Mouse (Mus musculus): ENCODE data around the gene Prdm16. TPM values are rescaled to one million over a fixed set of nuclear protein-coding genes. Genes with fewer than 3 reads are reported as not detected.

The Prdm16 gene
- polyA plus RNA-seq, 1 experiment from 2014 or later: 18.1 TPM

DNA sequence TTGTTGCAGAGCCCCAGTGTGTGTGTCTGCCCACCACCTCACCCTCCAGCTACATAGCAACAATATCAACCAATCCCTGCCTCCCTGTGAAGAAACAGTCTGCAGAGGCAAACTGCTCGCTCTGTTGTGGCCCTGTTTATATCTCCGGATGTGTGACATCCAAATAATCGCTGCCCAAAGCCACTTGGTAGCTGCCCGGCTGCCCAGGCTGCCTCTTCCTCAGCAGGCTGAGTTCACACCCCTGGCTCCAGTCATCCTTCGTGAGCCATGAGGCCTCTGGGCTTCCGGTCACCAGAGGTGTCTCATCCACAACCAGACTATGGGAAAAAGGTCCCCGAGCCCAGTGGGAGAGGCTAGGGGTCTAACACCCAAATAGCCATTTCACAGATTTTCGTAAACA is 164.1 kb downstream of the Prdm16 start:
- H3K9me3 ChIP-seq (ENCODE audit: control insufficient read depth, low read length): no peaks in the 10 kb centered on the region
- peaks cover 11% of the 10 kb centered on the region; the same call in 1 of the 2 replicates for H3K27me3 ChIP-seq (ENCODE audit: control insufficient read depth, insufficient read depth, low read length)
- no peak for ATAC-seq (ENCODE audit: insufficient number of reproducible peaks, insufficient read depth, low FRiP score, low read depth)
- peaks cover 6% of the 10 kb centered on the region for H3K36me3 ChIP-seq (ENCODE audit: control insufficient read depth, insufficient read depth, low read length)
- H3K27ac ChIP-seq (replicated peaks in 1 of 2; ENCODE audit: control insufficient read depth in 1 of 2, insufficient read depth in 1 of 2, low read depth in 2 of 2, low read length in 2 of 2): no peak overlapping the region; a peak in 1 of 4 replicates
- H3K4me2 ChIP-seq (ENCODE audit: low read length): no peak overlapping the region
- WGBS: 33% methylated on average over 8 of the region's 8 CpGs
- H3K4me1 ChIP-seq (ENCODE audit: control insufficient read depth in 2 of 2, insufficient read depth in 2 of 2, low read length in 2 of 2): peaks cover 22 to 27% of the 10 kb centered on the region in 2 experiments
- no peak overlapping the region for H3K9ac ChIP-seq (ENCODE audit: low read length)
- H3K4me3 ChIP-seq (ENCODE audit: control insufficient read depth in 1 of 2, insufficient read depth in 1 of 2, low read depth in 1 of 2, low read length in 2 of 2): no peak overlapping the region

DNA sequence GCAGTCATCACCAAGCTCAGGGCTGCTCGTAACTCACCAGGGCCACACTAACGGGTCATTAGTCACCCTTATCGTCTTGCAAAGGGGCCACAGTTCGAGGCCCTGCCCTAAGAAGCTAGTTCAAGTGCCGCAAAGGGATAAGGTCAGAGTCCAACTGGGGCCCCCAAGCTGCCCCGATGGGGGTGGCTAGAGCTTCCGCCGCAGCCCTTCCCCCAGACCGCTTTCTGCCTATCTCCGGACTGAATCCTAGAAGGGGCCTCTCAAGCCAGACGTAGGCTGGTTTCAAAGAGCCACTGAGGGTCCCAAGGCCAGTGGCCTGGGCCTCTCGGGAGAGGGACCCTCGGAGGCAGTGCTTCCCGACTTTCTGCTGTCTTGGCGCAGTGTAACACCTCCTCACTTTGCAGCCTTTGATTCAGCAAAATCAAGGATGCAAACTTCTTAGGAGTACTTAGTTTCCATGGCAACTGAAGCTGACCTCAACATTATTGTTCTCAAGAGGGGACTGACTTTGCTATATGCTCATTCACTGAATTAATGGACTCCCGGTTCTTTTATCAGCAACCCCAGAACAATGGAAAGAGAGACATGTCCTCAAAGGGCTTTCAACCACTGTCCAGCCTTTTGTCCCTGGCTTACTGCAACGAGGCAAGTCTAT is 165.1 kb downstream of the Prdm16 start:
- no peak overlapping the region for H3K27ac ChIP-seq (replicated peaks in 1 of 2; ENCODE audit: control insufficient read depth in 1 of 2, insufficient read depth in 1 of 2, low read depth in 2 of 2, low read length in 2 of 2)
- peaks cover 11% of the 10 kb centered on the region; the same call in 1 of the 2 replicates for H3K27me3 ChIP-seq (ENCODE audit: control insufficient read depth, insufficient read depth, low read length)
- H3K4me1 ChIP-seq (ENCODE audit: control insufficient read depth in 2 of 2, insufficient read depth in 2 of 2, low read length in 2 of 2): peaks cover 22 to 27% of the 10 kb centered on the region in 2 experiments
- peaks cover 6% of the 10 kb centered on the region for H3K36me3 ChIP-seq (ENCODE audit: control insufficient read depth, insufficient read depth, low read length)
- WGBS: 16% methylated on average over 17 of the region's 17 CpGs
- H3K9me3 ChIP-seq (ENCODE audit: control insufficient read depth, low read length): no peaks in the 10 kb centered on the region
- no peak overlapping the region for H3K4me2 ChIP-seq (ENCODE audit: low read length)
- no peak overlapping the region for H3K4me3 ChIP-seq (ENCODE audit: control insufficient read depth in 1 of 2, insufficient read depth in 1 of 2, low read depth in 1 of 2, low read length in 2 of 2)
- no peak overlapping the region for H3K9ac ChIP-seq (ENCODE audit: low read length)
- no peak for ATAC-seq (ENCODE audit: insufficient number of reproducible peaks, insufficient read depth, low FRiP score, low read depth)

DNA sequence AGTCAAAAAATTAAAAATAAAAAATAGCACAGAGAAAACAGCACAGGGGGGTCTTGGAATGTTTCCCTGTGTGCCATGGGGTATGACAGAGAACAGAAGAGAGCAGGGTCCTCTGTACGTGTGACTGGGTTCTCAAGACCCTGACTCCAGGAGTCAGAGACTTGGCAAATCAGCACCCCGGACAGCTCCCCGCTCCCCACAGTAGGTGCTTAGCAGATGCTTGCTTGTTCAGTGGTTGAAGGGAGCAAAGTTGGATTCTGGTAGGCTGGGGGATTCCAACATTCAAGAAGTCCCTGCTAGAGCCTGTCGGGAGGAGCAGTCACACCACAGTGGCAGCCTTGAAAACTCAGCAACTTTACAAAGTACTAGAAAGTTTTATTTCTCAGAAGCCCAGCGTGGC is 170.4 kb downstream of the Prdm16 start:
- Histone ChIP-seq H3K4me1 (ENCODE audit: control insufficient read depth in 2 of 2, insufficient read depth in 2 of 2, low read length in 2 of 2) (peaks cover 2 to 8% of the 10 kb centered on the region in 2 experiments; a peak in 3 of 4 replicates), H3K27ac (replicated peaks in 1 of 2; ENCODE audit: control insufficient read depth in 1 of 2, insufficient read depth in 1 of 2, low read depth in 2 of 2, low read length in 2 of 2) (no peak overlapping the region), H3K4me3 (ENCODE audit: control insufficient read depth in 1 of 2, insufficient read depth in 1 of 2, low read depth in 1 of 2, low read length in 2 of 2) (no peak overlapping the region), H3K4me2 (ENCODE audit: low read length) (no peak overlapping the region), H3K36me3 (ENCODE audit: control insufficient read depth, insufficient read depth, low read length) (no peaks in the 10 kb centered on the region), H3K9ac (ENCODE audit: low read length) (no peak overlapping the region), H3K27me3 (ENCODE audit: control insufficient read depth, insufficient read depth, low read length) (no peaks in the 10 kb centered on the region), H3K9me3 (ENCODE audit: control insufficient read depth, low read length) (no peaks in the 10 kb centered on the region)
- no peak for ATAC-seq (ENCODE audit: insufficient number of reproducible peaks, insufficient read depth, low FRiP score, low read depth)
- 28% methylated on average over 5 of the region's 5 CpGs for WGBS

DNA sequence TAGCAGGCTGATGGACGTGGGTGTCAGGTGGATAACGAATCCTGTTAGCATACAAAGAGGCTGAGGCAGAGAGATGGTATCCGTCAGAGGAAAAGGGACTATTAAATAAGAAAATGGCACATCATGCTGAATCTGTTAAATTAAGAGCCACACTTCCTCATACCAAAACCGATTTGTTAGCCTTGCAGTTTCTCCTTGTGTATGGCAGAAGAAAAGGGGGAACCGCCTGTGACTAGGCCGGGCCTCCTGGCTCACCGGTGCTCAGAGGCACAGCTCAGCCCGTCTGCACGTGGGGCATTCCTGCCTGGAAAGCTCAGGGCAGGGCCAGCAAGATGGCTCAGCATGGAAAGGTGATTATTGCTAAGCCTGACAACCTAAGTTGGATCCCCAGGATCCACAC is 171.6 kb downstream of the Prdm16 start:
- WGBS: 79% methylated on average over 9 of the region's 9 CpGs

DNA sequence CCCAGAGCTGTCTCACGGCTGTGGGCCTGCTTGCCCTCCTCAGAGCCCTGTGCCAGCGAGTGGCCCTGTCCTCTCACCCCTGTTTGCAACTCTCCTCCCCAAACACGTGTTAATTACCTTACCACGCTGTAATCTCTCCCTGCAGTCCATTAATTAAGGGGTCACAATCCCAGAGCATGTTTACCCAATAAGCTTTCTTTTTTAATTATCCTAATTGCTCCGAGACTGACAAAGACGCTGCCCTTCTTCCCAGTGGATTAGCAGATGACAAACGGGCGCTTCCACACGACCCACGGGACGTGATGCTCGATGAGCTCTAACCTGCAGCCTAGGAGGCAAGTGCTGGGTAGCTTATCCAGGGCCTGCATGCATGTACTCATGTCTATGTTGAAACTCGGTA is 176.7 kb downstream of the Prdm16 start:
- Histone ChIP-seq H3K4me2 (ENCODE audit: low read length) (no peak overlapping the region), H3K4me3 (ENCODE audit: control insufficient read depth in 1 of 2, insufficient read depth in 1 of 2, low read depth in 1 of 2, low read length in 2 of 2) (no peak overlapping the region), H3K9ac (ENCODE audit: low read length) (no peak overlapping the region), H3K9me3 (ENCODE audit: control insufficient read depth, low read length) (no peaks in the 10 kb centered on the region), H3K27ac (replicated peaks in 1 of 2; ENCODE audit: control insufficient read depth in 1 of 2, insufficient read depth in 1 of 2, low read depth in 2 of 2, low read length in 2 of 2) (no peak overlapping the region), H3K27me3 (ENCODE audit: control insufficient read depth, insufficient read depth, low read length) (no peaks in the 10 kb centered on the region), H3K36me3 (ENCODE audit: control insufficient read depth, insufficient read depth, low read length) (no peaks in the 10 kb centered on the region), H3K4me1 (ENCODE audit: control insufficient read depth in 2 of 2, insufficient read depth in 2 of 2, low read length in 2 of 2) (peaks cover 2 to 16% of the 10 kb centered on the region in 2 experiments; a peak in 3 of 4 replicates)
- whole genome bisulfite sequencing: 77% methylated on average over 13 of the region's 13 CpGs
- ATAC-seq (ENCODE audit: insufficient number of reproducible peaks, insufficient read depth, low FRiP score, low read depth): no peak

More for the DNA sequence above, 171.6 kb downstream of the Prdm16 start:
- Histone ChIP-seq H3K4me3 (ENCODE audit: control insufficient read depth in 1 of 2, insufficient read depth in 1 of 2, low read depth in 1 of 2, low read length in 2 of 2) (no peak overlapping the region), H3K9me3 (ENCODE audit: control insufficient read depth, low read length) (no peaks in the 10 kb centered on the region), H3K4me1 (ENCODE audit: control insufficient read depth in 2 of 2, insufficient read depth in 2 of 2, low read length in 2 of 2) (peaks cover 0 to 6% of the 10 kb centered on the region in 2 experiments; a peak in 2 of 4 replicates), H3K9ac (ENCODE audit: low read length) (no peak overlapping the region), H3K27me3 (ENCODE audit: control insufficient read depth, insufficient read depth, low read length) (no peaks in the 10 kb centered on the region), H3K36me3 (ENCODE audit: control insufficient read depth, insufficient read depth, low read length) (no peaks in the 10 kb centered on the region), H3K4me2 (ENCODE audit: low read length) (no peak overlapping the region), H3K27ac (replicated peaks in 1 of 2; ENCODE audit: control insufficient read depth in 1 of 2, insufficient read depth in 1 of 2, low read depth in 2 of 2, low read length in 2 of 2) (no peak overlapping the region)
- no peak for ATAC-seq (ENCODE audit: insufficient number of reproducible peaks, insufficient read depth, low FRiP score, low read depth)

DNA sequence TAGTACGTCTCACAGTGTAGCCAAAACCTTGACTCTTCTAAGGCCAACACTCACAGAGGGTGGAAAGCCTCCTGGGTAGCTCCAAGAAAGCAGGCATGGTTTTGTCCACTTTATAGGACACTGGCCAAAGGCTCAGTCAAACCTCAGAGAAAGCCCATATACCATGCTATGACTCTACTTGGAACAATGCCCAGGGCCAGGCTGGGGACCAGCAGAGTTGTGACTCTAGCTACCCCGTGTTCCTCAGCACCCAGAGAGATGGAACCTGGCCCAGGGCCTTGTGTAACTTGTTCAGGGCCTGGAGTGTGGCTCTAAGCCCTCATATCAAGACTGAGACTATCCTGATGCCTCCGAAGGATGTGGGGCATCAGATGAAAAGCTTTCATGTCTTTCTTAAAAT is 178.9 kb downstream of the Prdm16 start:
- H3K4me2 ChIP-seq (ENCODE audit: low read length): no peak overlapping the region
- no peak overlapping the region for H3K9ac ChIP-seq (ENCODE audit: low read length)
- no peaks in the 10 kb centered on the region for H3K9me3 ChIP-seq (ENCODE audit: control insufficient read depth, low read length)
- peaks cover 2 to 18% of the 10 kb centered on the region in 2 experiments; a peak in 3 of 4 replicates for H3K4me1 ChIP-seq (ENCODE audit: control insufficient read depth in 2 of 2, insufficient read depth in 2 of 2, low read length in 2 of 2)
- H3K4me3 ChIP-seq (ENCODE audit: control insufficient read depth in 1 of 2, insufficient read depth in 1 of 2, low read depth in 1 of 2, low read length in 2 of 2): no peak overlapping the region
- no peaks in the 10 kb centered on the region for H3K36me3 ChIP-seq (ENCODE audit: control insufficient read depth, insufficient read depth, low read length)
- WGBS: 79% methylated on average over 3 of the region's 3 CpGs
- H3K27ac ChIP-seq (replicated peaks in 1 of 2; ENCODE audit: control insufficient read depth in 1 of 2, insufficient read depth in 1 of 2, low read depth in 2 of 2, low read length in 2 of 2): no peak overlapping the region
- ATAC-seq (ENCODE audit: insufficient number of reproducible peaks, insufficient read depth, low FRiP score, low read depth): no peak
- no peaks in the 10 kb centered on the region for H3K27me3 ChIP-seq (ENCODE audit: control insufficient read depth, insufficient read depth, low read length)

DNA sequence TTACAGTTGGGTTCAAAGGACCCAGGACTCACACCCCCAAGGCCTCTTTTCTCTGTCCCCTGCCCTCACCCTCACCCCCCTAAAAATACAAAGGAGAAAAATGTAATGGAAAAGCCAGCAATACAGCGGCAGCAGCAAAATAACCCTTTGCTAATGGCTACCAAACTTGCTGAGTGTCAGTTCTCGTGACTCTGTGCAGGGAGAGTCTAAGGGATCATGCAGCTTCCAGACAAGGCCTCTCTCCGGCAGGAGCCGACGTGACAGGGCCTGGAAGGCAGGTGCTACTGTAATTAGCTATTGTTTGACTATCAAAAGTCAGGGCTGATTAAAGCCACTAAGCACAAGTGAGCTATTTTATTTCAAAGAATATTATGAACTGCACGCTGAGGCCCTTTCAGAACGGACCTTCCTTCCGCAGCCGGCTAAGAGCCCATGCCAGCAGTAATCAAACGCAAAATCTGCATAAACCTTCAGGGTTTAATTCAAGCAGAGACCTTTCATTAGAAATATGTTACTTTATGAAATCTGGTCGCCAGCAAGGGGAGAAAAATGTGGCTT is 180.3 kb downstream of the Prdm16 start:
- no peak overlapping the region for H3K4me2 ChIP-seq (ENCODE audit: low read length)
- peaks cover 7 to 31% of the 10 kb centered on the region in 2 experiments; a peak in 3 of 4 replicates for H3K4me1 ChIP-seq (ENCODE audit: control insufficient read depth in 2 of 2, insufficient read depth in 2 of 2, low read length in 2 of 2)
- H3K27ac ChIP-seq (replicated peaks in 1 of 2; ENCODE audit: control insufficient read depth in 1 of 2, insufficient read depth in 1 of 2, low read depth in 2 of 2, low read length in 2 of 2): peak overlapping the region; percentile 5 to 16; a peak in 1 of 4 replicates
- no peak overlapping the region for H3K4me3 ChIP-seq (ENCODE audit: control insufficient read depth in 1 of 2, insufficient read depth in 1 of 2, low read depth in 1 of 2, low read length in 2 of 2)
- no peaks in the 10 kb centered on the region for H3K36me3 ChIP-seq (ENCODE audit: control insufficient read depth, insufficient read depth, low read length)
- no peaks in the 10 kb centered on the region for H3K9me3 ChIP-seq (ENCODE audit: control insufficient read depth, low read length)
- ATAC-seq (ENCODE audit: insufficient number of reproducible peaks, insufficient read depth, low FRiP score, low read depth): no peak
- peak overlapping the region; percentile 21; the same call in 1 of the 2 replicates for H3K9ac ChIP-seq (ENCODE audit: low read length)
- H3K27me3 ChIP-seq (ENCODE audit: control insufficient read depth, insufficient read depth, low read length): no peaks in the 10 kb centered on the region
- WGBS: 55% methylated on average over 11 of the region's 11 CpGs

Data from heart, embryonic 14.5 days (tissue).